Mouse (Mus musculus): Measurements from ENCODE around the gene Cenpm. TPM values are rescaled to one million over a fixed set of nuclear protein-coding genes. Genes with fewer than 3 reads are reported as not detected.

The Cenpm gene
- total and polyA plus RNA-seq, 2 experiments from 2014 or later = 16.7 to 22.5 TPM

DNA sequence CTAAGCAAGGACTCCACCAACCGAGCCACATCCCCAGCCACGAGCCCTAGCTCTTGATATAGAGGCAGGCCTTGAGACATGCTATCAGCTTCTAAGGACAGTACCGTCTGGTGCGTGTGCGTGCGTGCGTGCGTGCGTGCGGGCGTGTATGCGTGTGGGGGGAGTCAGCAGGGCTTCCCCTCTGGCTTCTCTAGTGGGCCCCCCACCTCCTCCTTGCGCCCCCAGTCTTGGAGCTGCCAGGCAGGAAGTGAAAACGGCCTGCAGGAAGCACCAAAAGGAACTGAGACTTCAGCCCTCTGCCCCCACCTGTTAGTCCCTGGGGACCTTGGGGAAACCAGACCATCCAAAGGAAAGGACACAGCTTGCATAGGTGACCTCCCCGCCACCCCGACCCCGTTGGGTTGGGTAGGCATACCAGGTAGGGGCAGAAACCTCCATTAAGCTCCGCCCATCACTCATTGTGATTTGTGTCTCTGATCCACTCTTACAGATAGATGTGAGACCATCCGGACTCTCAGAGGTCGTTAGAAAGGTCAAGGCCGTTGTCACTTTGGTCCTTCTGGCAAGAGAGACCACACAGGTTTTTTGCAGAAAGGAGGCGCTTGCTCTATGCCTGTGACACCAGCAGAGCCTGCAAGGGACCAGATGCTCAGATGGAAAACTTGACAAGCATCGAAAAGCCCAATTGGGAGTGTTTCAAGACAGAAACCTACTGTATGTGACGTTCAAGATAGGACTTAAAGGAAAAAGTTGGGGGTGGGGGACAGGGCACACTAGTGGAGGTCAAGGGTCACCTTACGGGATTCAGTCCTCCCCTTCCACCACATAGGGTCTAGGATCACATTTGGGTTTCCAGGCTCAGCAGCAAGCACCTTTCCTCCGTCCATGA lies 25.5 kb downstream of the Cenpm start:
- Histone ChIP-seq H3K4me2 (ENCODE audit: low read depth, low read length) (no peak overlapping the region), H3K4me1 (ENCODE audit: control insufficient read depth, insufficient read depth) (peaks cover 7% of the 10 kb centered on the region), H3K4me3 (ENCODE audit: low read depth, low read length) (no peak overlapping the region), H3K36me3 (replicated peaks; ENCODE audit: control insufficient read depth, insufficient read depth, low read length) (no peaks in the 10 kb centered on the region), H3K9me3 (replicated peaks; ENCODE audit: control insufficient read depth, low read length) (no peaks in the 10 kb centered on the region), H3K27me3 (ENCODE audit: control insufficient read depth, insufficient read depth, low read length) (peaks cover 74% of the 10 kb centered on the region), H3K27ac (ENCODE audit: low read depth) (no peak overlapping the region), H3K9ac (replicated peaks; ENCODE audit: low read depth, low read length) (no peak overlapping the region)
- ATAC-seq (ENCODE audit: insufficient read depth, low read depth) = no peak
- WGBS = 70% methylated on average over 26 of the region's 26 CpGs
- no peak for DNase-seq (ENCODE audit: low spot score)
- no peak for TF ChIP-seq EP300 (IDR thresholded peaks at IDR 0.05; ENCODE audit: low read depth)
- TF ChIP-seq CTCF (IDR thresholded peaks at IDR 0.05; ENCODE audit: low read depth) = no peak

DNA sequence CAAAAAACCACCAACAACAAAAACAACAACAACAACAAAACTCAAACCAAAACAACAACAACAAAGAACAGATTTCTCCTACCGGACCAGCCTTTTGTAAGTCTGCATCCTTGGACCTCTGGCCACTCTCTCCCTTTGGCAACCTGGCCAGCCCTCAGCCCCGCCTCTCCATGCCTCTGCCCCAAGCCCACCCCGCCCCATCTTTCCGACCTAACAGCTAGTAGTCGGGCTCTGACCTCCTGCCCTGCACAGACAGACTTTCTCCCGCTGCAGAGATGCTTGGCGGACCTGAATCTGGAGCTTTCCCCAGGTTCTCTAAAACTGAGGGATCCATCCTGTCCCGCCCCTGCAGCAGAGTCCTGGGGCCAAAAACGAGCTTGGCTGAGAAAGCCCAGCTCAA lies 26.6 kb downstream of the Cenpm start:
- H3K9me3 ChIP-seq (replicated peaks; ENCODE audit: control insufficient read depth, low read length) = no peaks in the 10 kb centered on the region
- TF ChIP-seq CTCF (IDR thresholded peaks at IDR 0.05; ENCODE audit: low read depth) (no peak), EP300 (IDR thresholded peaks at IDR 0.05; ENCODE audit: low read depth) (no peak)
- WGBS = 55% methylated on average over 9 of the region's 9 CpGs
- DNase-seq (ENCODE audit: low spot score) = no peak
- H3K27me3 ChIP-seq (ENCODE audit: control insufficient read depth, insufficient read depth, low read length) = peaks cover 74% of the 10 kb centered on the region
- ATAC-seq (ENCODE audit: insufficient read depth, low read depth) = no peak
- no peak overlapping the region for H3K4me2 ChIP-seq (ENCODE audit: low read depth, low read length)
- H3K9ac ChIP-seq (replicated peaks; ENCODE audit: low read depth, low read length) = no peak overlapping the region
- H3K27ac ChIP-seq (ENCODE audit: low read depth) = no peak overlapping the region
- H3K36me3 ChIP-seq (replicated peaks; ENCODE audit: control insufficient read depth, insufficient read depth, low read length) = no peaks in the 10 kb centered on the region
- H3K4me3 ChIP-seq (ENCODE audit: low read depth, low read length) = no peak overlapping the region
- H3K4me1 ChIP-seq (ENCODE audit: control insufficient read depth, insufficient read depth) = peaks cover 7% of the 10 kb centered on the region

DNA sequence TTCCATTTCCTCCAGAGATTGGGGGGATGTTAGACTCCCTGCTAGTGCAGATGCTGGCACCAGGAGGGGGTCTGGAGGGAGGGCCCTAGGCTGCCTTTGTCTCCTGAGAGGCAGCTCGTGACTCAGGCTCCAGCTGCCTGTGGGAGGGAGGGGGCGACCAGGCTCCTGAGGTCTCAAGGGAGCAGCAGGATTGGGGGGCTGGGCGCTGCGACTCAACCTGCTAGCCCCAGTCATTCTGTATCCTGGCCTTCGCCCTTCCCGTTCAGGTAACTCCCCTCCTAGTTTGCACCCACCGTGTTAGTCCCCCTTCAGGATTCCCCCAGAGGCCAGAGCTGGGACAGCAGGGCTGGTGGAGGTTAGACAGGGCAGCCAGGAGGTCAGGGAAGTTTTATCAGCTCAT lies 27.5 kb downstream of the Cenpm start:
- DNase-seq (ENCODE audit: low spot score) = no peak
- no peaks in the 10 kb centered on the region for H3K36me3 ChIP-seq (replicated peaks; ENCODE audit: control insufficient read depth, insufficient read depth, low read length)
- H3K9ac ChIP-seq (replicated peaks; ENCODE audit: low read depth, low read length) = no peak overlapping the region
- H3K4me3 ChIP-seq (ENCODE audit: low read depth, low read length) = no peak overlapping the region
- 36% methylated on average over 7 of the region's 7 CpGs for WGBS
- H3K27me3 ChIP-seq (ENCODE audit: control insufficient read depth, insufficient read depth, low read length) = peaks cover 82% of the 10 kb centered on the region
- H3K9me3 ChIP-seq (replicated peaks; ENCODE audit: control insufficient read depth, low read length) = no peaks in the 10 kb centered on the region
- TF ChIP-seq CTCF (IDR thresholded peaks at IDR 0.05; ENCODE audit: low read depth) (peak; percentile 9; the same call in 1 of the 2 replicates), EP300 (IDR thresholded peaks at IDR 0.05; ENCODE audit: low read depth) (no peak)
- H3K27ac ChIP-seq (ENCODE audit: low read depth) = no peak overlapping the region
- H3K4me2 ChIP-seq (ENCODE audit: low read depth, low read length) = no peak overlapping the region
- peaks cover 11% of the 10 kb centered on the region for H3K4me1 ChIP-seq (ENCODE audit: control insufficient read depth, insufficient read depth)
- 0 out of 2 replicates have a peak, but pooled peaks have one; percentile 22 for ATAC-seq (ENCODE audit: insufficient read depth, low read depth)

DNA sequence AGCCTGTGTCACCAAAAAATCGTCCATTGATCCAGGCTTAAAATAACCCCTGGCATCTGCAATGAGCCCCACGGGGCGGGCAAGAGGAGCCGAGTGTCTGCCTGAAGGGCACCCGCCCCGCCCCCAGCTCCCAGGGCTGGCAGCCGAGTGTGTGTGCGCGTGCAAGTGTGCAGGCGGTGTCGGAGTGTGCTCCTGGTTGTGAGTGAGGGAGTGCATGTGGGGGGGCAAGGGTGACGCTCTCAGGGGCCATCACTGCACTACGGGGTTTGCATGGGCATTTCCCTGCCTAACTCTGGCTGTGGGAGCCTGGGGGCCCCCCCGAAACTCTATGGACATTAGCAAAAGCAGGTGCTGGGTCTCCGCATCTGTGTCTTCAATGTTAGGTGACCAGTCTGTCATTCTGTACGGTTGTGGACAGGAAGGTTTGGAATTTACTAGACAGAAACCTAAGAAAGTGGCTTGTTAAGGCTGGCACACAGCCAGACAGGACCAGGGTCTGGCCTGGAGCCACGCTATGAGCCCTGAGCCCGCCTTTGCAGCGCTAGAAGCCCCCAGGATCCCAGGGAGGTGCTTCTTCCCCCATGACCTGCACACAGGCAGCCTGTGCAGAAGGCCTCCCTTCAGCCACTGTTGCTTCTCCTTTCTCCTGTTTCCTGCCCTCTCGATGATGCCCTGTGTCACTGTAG lies 28.3 kb downstream of the Cenpm start:
- Histone ChIP-seq H3K4me2 (ENCODE audit: low read depth, low read length) (no peak overlapping the region), H3K9me3 (replicated peaks; ENCODE audit: control insufficient read depth, low read length) (no peaks in the 10 kb centered on the region), H3K36me3 (replicated peaks; ENCODE audit: control insufficient read depth, insufficient read depth, low read length) (no peaks in the 10 kb centered on the region), H3K27ac (ENCODE audit: low read depth) (no peak overlapping the region), H3K9ac (replicated peaks; ENCODE audit: low read depth, low read length) (no peak overlapping the region), H3K4me3 (ENCODE audit: low read depth, low read length) (no peak overlapping the region), H3K4me1 (ENCODE audit: control insufficient read depth, insufficient read depth) (peaks cover 14% of the 10 kb centered on the region), H3K27me3 (ENCODE audit: control insufficient read depth, insufficient read depth, low read length) (peaks cover 84% of the 10 kb centered on the region)
- ATAC-seq (ENCODE audit: insufficient read depth, low read depth) (no peak), DNase-seq (ENCODE audit: low spot score) (no peak)
- no peak for TF ChIP-seq CTCF (IDR thresholded peaks at IDR 0.05; ENCODE audit: low read depth)
- WGBS = 35% methylated on average over 20 of the region's 20 CpGs

DNA sequence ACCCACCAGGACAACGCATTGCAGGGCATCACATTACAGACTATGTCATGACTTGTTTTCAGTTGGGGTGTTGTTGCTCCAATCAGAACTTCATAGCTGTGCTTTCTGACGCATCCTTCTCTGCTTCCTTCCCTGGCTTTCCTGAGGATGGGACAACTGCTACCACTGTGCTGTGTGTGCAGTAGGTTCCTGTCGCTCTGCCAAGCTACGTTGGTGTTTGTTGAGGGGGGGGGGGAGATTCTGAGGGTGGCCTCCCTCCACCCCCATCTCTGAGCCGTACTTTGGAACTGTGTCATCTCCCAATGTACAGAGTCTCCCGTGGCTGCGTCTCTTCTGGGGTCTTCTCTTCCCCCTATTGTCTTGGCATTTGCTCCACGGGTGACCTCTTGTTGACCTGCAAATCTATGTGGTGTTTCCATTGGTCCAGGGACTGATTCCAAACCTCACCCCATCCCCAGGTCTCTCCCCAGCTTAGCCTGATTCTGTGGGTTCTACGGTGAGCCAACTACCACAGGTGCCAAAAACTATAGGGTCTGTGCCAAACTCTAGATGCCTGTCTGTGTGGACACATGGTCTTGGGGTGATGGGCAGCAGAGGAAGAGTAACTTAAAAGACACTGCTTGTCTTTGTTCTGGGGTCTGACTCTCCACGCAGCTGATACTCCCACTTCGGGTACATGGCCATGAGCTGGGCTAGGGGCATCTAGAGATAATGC lies 29.1 kb downstream of the Cenpm start:
- no peak overlapping the region for H3K4me3 ChIP-seq (ENCODE audit: low read depth, low read length)
- peaks cover 85% of the 10 kb centered on the region for H3K27me3 ChIP-seq (ENCODE audit: control insufficient read depth, insufficient read depth, low read length)
- H3K4me1 ChIP-seq (ENCODE audit: control insufficient read depth, insufficient read depth) = peaks cover 14% of the 10 kb centered on the region
- H3K9ac ChIP-seq (replicated peaks; ENCODE audit: low read depth, low read length) = no peak overlapping the region
- H3K36me3 ChIP-seq (replicated peaks; ENCODE audit: control insufficient read depth, insufficient read depth, low read length) = no peaks in the 10 kb centered on the region
- no peak for ATAC-seq (ENCODE audit: insufficient read depth, low read depth)
- H3K9me3 ChIP-seq (replicated peaks; ENCODE audit: control insufficient read depth, low read length) = no peaks in the 10 kb centered on the region
- 33% methylated on average over 11 of the region's 11 CpGs for WGBS
- no peak overlapping the region for H3K27ac ChIP-seq (ENCODE audit: low read depth)
- DNase-seq (ENCODE audit: low spot score) = no peak
- no peak overlapping the region for H3K4me2 ChIP-seq (ENCODE audit: low read depth, low read length)
- TF ChIP-seq CTCF (IDR thresholded peaks at IDR 0.05; ENCODE audit: low read depth) (no peak), EP300 (IDR thresholded peaks at IDR 0.05; ENCODE audit: low read depth) (no peak)

All from heart, postnatal 0 days (tissue).